Mouse (Mus musculus) hindbrain, embryonic 14.5 days (tissue): ENCODE data around the gene Kcnq1. TPM values are rescaled to one million over a fixed set of nuclear protein-coding genes. Genes with fewer than 3 reads are reported as not detected.

Experiments used
- ATAC-seq: fragments of 200-750 bp; cut with Nextera tagmentation; 2 replicates; pipeline ENCODE4 v1.8.0; 2017; ENCODE audit warnings: moderate number of reproducible peaks, mild to moderate bottlenecking, moderate TSS enrichment, moderate library complexity; ENCODE audit not compliant: low FRiP score
- DNase-seq: peaks from one replicate; pipeline ENCODE4 v3.0.0-alpha.2; 2015; ENCODE audit warnings: low spot score
- H3K27ac ChIP-seq: fragments of 300-500 bp; sonication (generic); 2 replicates; pipeline ENCODE4 v1.5.1; 2014; ENCODE audit warnings: mild to moderate bottlenecking, moderate library complexity
- H3K27me3 ChIP-seq: fragments of 300-500 bp; sonication (generic); 2 replicates; pipeline ENCODE4 v1.6.1; 2014; ENCODE audit warnings: mild to moderate bottlenecking, low read length, mixed read lengths; ENCODE audit not compliant: control insufficient read depth, insufficient read depth
- H3K36me3 ChIP-seq: fragments of 300-500 bp; sonication (generic); replicated peaks from 2 replicates; pipeline ENCODE4 v1.6.1; 2014; ENCODE audit not compliant: control insufficient read depth, insufficient read depth
- H3K4me1 ChIP-seq: fragments of 300-500 bp; sonication (generic); replicated peaks from 2 replicates; pipeline ENCODE4 v1.6.1; 2014; ENCODE audit warnings: antibody characterized with exemption, low read length, mixed read lengths; ENCODE audit not compliant: control insufficient read depth, insufficient read depth
- H3K4me2 ChIP-seq: fragments of 300-500 bp; sonication (generic); replicated peaks from 2 replicates; pipeline ENCODE4 v1.6.1; 2014; ENCODE audit warnings: mild to moderate bottlenecking, moderate library complexity
- H3K4me3 ChIP-seq: fragments of 300-500 bp; sonication (generic); replicated peaks from 2 replicates; pipeline ENCODE4 v1.5.1; 2014; ENCODE audit warnings: mild to moderate bottlenecking, low read length
- H3K9ac ChIP-seq: fragments of 300-500 bp; sonication (generic); 2 replicates; pipeline ENCODE4 v1.6.1; 2014
- H3K9me3 ChIP-seq: fragments of 300-500 bp; sonication (generic); 2 replicates; pipeline ENCODE4 v1.6.1; 2016; ENCODE audit warnings: low read length; ENCODE audit not compliant: control insufficient read depth
- whole genome bisulfite sequencing: fragments of 180-500 bp; shearing (Covaris S2); extraction: QIAGEN DNeasy Blood & Tissue Kit; methylation state at CpG from one replicate; pipeline ENCODE4 v1.1.7; 2014; 5-methylcytosine and 5-hydroxymethylcytosine counted together
- polyA plus RNA-seq: library from polyadenylated mRNA; unstranded; fragments of >200 nt; fragmentation: Nextera tagmentation; extraction: Ambion mirVana; gene quantifications from 2 replicates; pipeline ENCODE4 v1.2.1, GENCODE M21; 2014

The Kcnq1 gene
- polyA plus RNA-seq, 1 experiment from 2014 or later: 0.94 TPM

DNA sequence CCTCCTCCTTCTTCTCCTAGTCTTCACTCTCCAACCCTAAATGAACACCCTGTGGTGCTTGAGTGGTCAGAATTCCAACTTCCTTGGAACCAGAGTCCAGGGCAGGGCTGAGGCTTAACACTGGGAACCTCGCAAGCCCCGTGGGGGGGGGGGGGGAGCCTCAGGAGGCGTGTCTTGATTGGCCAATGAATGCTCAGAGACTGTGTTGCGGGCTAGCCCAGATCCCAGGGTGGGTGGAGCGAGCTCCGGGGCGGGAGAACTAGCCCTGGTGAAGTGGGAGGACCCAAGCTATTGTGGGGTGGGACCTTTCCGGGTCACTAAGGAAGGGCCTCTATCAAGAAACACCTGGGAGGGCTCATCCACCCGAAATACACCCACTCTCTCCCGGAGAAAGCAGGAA lies 368.6 kb downstream of the Kcnq1 start:
- Histone ChIP-seq H3K4me2 (no peak overlapping the region), H3K9me3 (no peaks in the 10 kb centered on the region), H3K27ac (no peak overlapping the region), H3K36me3 (no peaks in the 10 kb centered on the region), H3K4me3 (no peak overlapping the region), H3K27me3 (no peaks in the 10 kb centered on the region), H3K4me1 (no peaks in the 10 kb centered on the region), H3K9ac (no peak overlapping the region)
- ATAC-seq (no peak), DNase-seq (no peak)
- 25% methylated on average over 10 of the region's 10 CpGs for WGBS

DNA sequence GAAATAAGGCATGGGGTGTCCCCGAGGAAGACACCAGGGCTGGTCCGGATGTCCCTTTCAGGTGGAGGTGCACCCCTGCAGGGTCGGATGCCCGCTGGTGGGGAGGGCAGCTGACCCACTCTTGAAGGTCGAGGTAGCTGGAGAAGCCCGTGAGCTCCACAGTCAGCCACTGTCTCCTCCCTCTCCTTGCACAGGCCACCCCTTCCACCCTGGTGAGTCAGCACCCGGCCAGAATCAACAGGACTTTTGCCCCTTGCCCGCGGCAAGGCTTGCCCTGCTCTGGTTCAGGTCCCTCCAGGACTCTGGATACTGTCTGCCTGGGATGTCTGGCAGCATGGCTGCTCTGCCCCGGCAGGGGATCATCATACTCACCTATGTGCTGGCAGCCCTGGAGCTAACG lies 369.7 kb downstream of the Kcnq1 start:
- no peak for ATAC-seq
- no peaks in the 10 kb centered on the region for H3K27me3 ChIP-seq
- DNase-seq: no peak
- 83% methylated on average over 11 of the region's 11 CpGs for WGBS
- no peak overlapping the region for H3K9ac ChIP-seq
- H3K4me2 ChIP-seq: no peak overlapping the region
- H3K36me3 ChIP-seq: no peaks in the 10 kb centered on the region
- no peaks in the 10 kb centered on the region for H3K9me3 ChIP-seq
- H3K27ac ChIP-seq: no peak overlapping the region
- H3K4me3 ChIP-seq: no peak overlapping the region
- no peaks in the 10 kb centered on the region for H3K4me1 ChIP-seq

Other genes with a start within 250 kb of the Kcnq1 start
- 4.7 and 7.6 TPM in 2 replicates for gene Th, start 175.2 kb upstream of the Kcnq1 start, polyA plus RNA-seq
- gene Ascl2, start 137.1 kb upstream of the Kcnq1 start, polyA plus RNA-seq: 0.39 and 0.51 TPM in 2 replicates
- 0.43 and 0.82 TPM in 2 replicates for gene Tspan32, start 101.3 kb upstream of the Kcnq1 start, polyA plus RNA-seq
- 455 and 483 TPM in 2 replicates for gene Cd81, start 53.6 kb upstream of the Kcnq1 start, polyA plus RNA-seq
- gene Tssc4, start 37.1 kb upstream of the Kcnq1 start, polyA plus RNA-seq: 56.8 and 62.8 TPM in 2 replicates
- 1.9 and 2.3 TPM in 2 replicates for gene Trpm5, start 11.7 kb upstream of the Kcnq1 start, polyA plus RNA-seq